Mouse (Mus musculus): Measurements from ENCODE around the gene Wdcp. TPM values are rescaled to one million over a fixed set of nuclear protein-coding genes. Genes with fewer than 3 reads are reported as not detected.
A peak's percentile ranks its signal among the peaks of the same experiment; 100 is the strongest.

Wdcp gene
- polyA plus RNA-seq, 1 experiment from 2014 or later = 9.4 TPM

DNA sequence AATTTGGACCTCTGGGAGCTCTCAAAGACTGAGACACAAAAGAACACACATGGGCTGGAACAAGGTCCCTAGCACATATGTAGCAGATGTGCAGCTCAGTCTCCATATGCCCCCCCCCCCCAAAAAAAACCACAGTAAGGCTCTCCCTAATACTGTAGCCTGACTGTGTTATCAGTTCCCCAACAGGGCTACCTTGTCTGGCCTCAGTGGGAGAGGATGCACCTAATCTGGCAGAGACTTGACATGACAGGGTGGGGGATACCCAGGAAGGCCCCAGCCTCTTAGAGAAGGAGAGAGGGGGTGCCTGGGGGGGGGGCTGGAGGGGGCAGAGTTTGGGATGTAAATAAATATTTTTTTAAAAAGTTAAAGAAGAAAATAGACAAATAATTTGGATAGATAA lies 45.6 kb downstream of the Wdcp start:
- H3K4me3 ChIP-seq (replicated peaks) = no peak overlapping the region
- no peaks in the 10 kb centered on the region for H3K27me3 ChIP-seq
- no peak overlapping the region for H3K4me2 ChIP-seq
- H3K36me3 ChIP-seq (replicated peaks) = peaks cover 64% of the 10 kb centered on the region
- no peaks in the 10 kb centered on the region for H3K9me3 ChIP-seq (replicated peaks)
- H3K4me1 ChIP-seq (replicated peaks) = peaks cover 19% of the 10 kb centered on the region
- ATAC-seq (ENCODE audit: insufficient read depth) = peak; percentile 84
- H3K9ac ChIP-seq = no peak overlapping the region
- H3K27ac ChIP-seq (replicated peaks) = no peak overlapping the region

GRCm38 (mm10) chr12:4889251-4889650 lies 46.1 kb downstream of the Wdcp start:
- Histone ChIP-seq H3K9ac (no peak overlapping the region), H3K27ac (replicated peaks) (0 out of 2 replicates have a peak overlapping the region, but pooled peaks have one; percentile 34), H3K4me1 (replicated peaks) (peaks cover 19% of the 10 kb centered on the region), H3K4me3 (replicated peaks) (no peak overlapping the region), H3K4me2 (no peak overlapping the region), H3K36me3 (replicated peaks) (peaks cover 64% of the 10 kb centered on the region), H3K9me3 (replicated peaks) (no peaks in the 10 kb centered on the region), H3K27me3 (no peaks in the 10 kb centered on the region)
- no peak for ATAC-seq (ENCODE audit: insufficient read depth)
- 84% methylated on average over 2 of the region's 2 CpGs for WGBS (ENCODE audit: insufficient replicate concordance)

DNA sequence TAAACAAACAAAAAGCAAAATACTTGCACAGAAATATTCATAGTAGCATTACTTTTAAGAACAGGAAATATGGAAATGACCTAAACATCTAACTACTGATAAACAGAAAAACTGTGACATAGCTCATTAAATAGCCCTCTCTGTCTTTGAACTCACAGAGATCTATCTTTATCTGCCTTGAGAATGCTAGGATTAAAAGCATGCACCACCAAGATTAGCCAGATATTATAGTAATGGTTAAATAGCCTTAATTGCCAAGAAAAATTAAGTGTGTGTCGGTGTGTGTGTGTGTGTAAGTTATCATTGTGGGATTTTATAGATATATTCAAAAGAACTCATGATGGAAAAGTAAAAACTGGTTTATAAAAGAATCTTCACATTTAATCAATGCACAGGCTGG lies 46.8 kb downstream of the Wdcp start:
- WGBS (ENCODE audit: insufficient replicate concordance) = 40% methylated on average over 1 of the region's 1 CpGs
- ATAC-seq (ENCODE audit: insufficient read depth) = no peak
- H3K27ac ChIP-seq (replicated peaks) = no peak overlapping the region
- no peak overlapping the region for H3K4me3 ChIP-seq (replicated peaks)
- H3K4me2 ChIP-seq = no peak overlapping the region
- no peaks in the 10 kb centered on the region for H3K27me3 ChIP-seq
- H3K9me3 ChIP-seq (replicated peaks) = no peaks in the 10 kb centered on the region
- peaks cover 19% of the 10 kb centered on the region for H3K4me1 ChIP-seq (replicated peaks)
- H3K9ac ChIP-seq = no peak overlapping the region
- peaks cover 60% of the 10 kb centered on the region for H3K36me3 ChIP-seq (replicated peaks)

- H3K36me3 ChIP-seq (replicated peaks) = peaks cover 39% of the 10 kb centered on the region
- no peaks in the 10 kb centered on the region for H3K27me3 ChIP-seq
- no peak overlapping the region for H3K27ac ChIP-seq (replicated peaks)
- 0 out of 2 replicates have a peak, but pooled peaks cover under 1% of the 10 kb centered on the region for H3K4me1 ChIP-seq (replicated peaks)
- 87% methylated on average over 5 of the region's 5 CpGs for WGBS (ENCODE audit: insufficient replicate concordance)
- H3K9ac ChIP-seq = no peak overlapping the region
- no peak overlapping the region for H3K4me2 ChIP-seq
- no peak overlapping the region for H3K4me3 ChIP-seq (replicated peaks)
- ATAC-seq (ENCODE audit: insufficient read depth) = no peak
- H3K9me3 ChIP-seq (replicated peaks) = no peaks in the 10 kb centered on the region
These were observed 54.9 kb downstream of the Wdcp start for GRCm38 (mm10) chr12:4898024-4898423.

GRCm38 (mm10) chr12:4905946-4906345 lies 62.8 kb downstream of the Wdcp start:
- Histone ChIP-seq H3K27ac (replicated peaks) (peak overlapping the region; percentile 99), H3K9ac (peak overlapping the region; percentile 97), H3K4me2 (peak overlapping the region; percentile 89), H3K4me3 (replicated peaks) (peak overlapping the region; percentile 93), H3K36me3 (replicated peaks) (peaks cover 27% of the 10 kb centered on the region), H3K4me1 (replicated peaks) (peaks cover 35% of the 10 kb centered on the region), H3K27me3 (no peaks in the 10 kb centered on the region), H3K9me3 (replicated peaks) (no peaks in the 10 kb centered on the region)
- 54% methylated on average over 7 of the region's 7 CpGs for WGBS (ENCODE audit: insufficient replicate concordance)
- no peak for ATAC-seq (ENCODE audit: insufficient read depth)

DNA sequence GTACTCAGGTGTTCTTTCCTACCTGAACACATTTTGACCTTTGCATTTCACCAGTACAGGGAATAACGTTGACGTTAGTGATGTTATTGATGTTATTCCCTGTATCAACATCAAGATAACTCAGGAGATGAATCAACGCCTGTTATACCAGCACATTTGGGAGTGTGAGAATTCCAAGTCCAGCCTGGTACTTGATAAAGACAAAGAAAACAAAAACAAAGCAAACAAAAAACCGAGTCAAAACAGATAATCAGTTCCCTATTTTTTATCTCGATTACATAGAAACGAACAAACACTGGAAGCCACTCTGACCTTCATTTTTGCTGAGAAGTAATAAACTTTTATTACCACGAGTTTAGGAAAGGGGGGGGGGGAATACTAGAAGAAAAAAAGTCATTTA lies 63.4 kb downstream of the Wdcp start:
- WGBS (ENCODE audit: insufficient replicate concordance) = 13% methylated on average over 7 of the region's 7 CpGs
- Histone ChIP-seq H3K9ac (peak overlapping the region; percentile 97), H3K36me3 (replicated peaks) (peaks cover 22% of the 10 kb centered on the region), H3K4me1 (replicated peaks) (peaks cover 35% of the 10 kb centered on the region), H3K27ac (replicated peaks) (peak overlapping the region; percentile 99), H3K27me3 (no peaks in the 10 kb centered on the region), H3K4me2 (peak overlapping the region; percentile 89), H3K9me3 (replicated peaks) (no peaks in the 10 kb centered on the region), H3K4me3 (replicated peaks) (peak overlapping the region; percentile 93)
- no peak for ATAC-seq (ENCODE audit: insufficient read depth)

GRCm38 (mm10) chr12:4906951-4907906 lies 64.1 kb downstream of the Wdcp start, which contains the start of gene Ubxn2a:
TSS of gene Ubxn2a (minus strand) at chr12:4907705.
- under 1% methylated on average over 125 of the region's 125 CpGs for WGBS (ENCODE audit: insufficient replicate concordance)
- Histone ChIP-seq H3K4me2 (peak within 1 kb of the TSS; percentile 89), H3K27ac (replicated peaks) (peak within 1 kb of the TSS; percentile 99), H3K36me3 (replicated peaks) (peaks cover 18% of the 10 kb centered on the region), H3K4me3 (replicated peaks) (peak within 1 kb of the TSS; percentile 93), H3K4me1 (replicated peaks) (peaks cover 35% of the 10 kb centered on the region), H3K9ac (peak within 1 kb of the TSS; percentile 97), H3K27me3 (no peaks in the 10 kb centered on the region), H3K9me3 (replicated peaks) (no peaks in the 10 kb centered on the region)
- peak; percentile 97 for ATAC-seq (ENCODE audit: insufficient read depth)

DNA sequence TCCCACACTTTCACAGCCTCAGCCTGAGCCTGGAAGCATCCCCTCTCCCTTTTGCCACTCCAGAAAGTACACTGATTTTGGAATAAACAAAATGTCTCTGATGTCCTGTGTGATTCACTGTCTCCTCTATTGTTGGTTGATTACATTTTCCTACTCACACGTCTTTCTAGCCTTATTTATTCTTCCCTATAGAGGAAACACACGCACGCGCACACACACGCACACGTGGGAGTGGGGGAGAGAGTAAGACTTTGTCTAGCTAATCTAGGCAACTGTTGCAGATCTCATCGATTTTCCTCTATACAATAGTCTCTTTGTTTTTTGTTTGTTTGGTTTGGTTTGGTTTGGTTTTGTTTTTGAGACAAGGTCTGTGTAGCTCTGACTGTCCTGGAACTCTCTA lies 65.3 kb downstream of the Wdcp start:
- no peaks in the 10 kb centered on the region for H3K27me3 ChIP-seq
- no peak for ATAC-seq (ENCODE audit: insufficient read depth)
- no peak overlapping the region for H3K9ac ChIP-seq
- H3K4me2 ChIP-seq = peak overlapping the region; percentile 89
- 81% methylated on average over 7 of the region's 7 CpGs for WGBS (ENCODE audit: insufficient replicate concordance)
- peak overlapping the region; percentile 93 for H3K4me3 ChIP-seq (replicated peaks)
- H3K4me1 ChIP-seq (replicated peaks) = peaks cover 31% of the 10 kb centered on the region
- peak overlapping the region; percentile 99 for H3K27ac ChIP-seq (replicated peaks)
- H3K9me3 ChIP-seq (replicated peaks) = no peaks in the 10 kb centered on the region
- H3K36me3 ChIP-seq (replicated peaks) = peaks cover 12% of the 10 kb centered on the region; the same call in 1 of the 2 replicates

Other genes starting within 250 kb of the Wdcp start
- 0.08 TPM in 1 of 2 replicates, not detected in the other for gene Fam228a, start 104.9 kb upstream of the Wdcp start, polyA plus RNA-seq (2015; fragmentation: Nextera tagmentation; extraction: Ambion mirVana)
- gene Pfn4, start 74.3 kb upstream of the Wdcp start, polyA plus RNA-seq (2015; fragmentation: Nextera tagmentation; extraction: Ambion mirVana) = 0.46 and 0.50 TPM in 2 replicates
- gene Fam228b, start 74.0 kb upstream of the Wdcp start, polyA plus RNA-seq (2015; fragmentation: Nextera tagmentation; extraction: Ambion mirVana) = 0.53 and 0.55 TPM in 2 replicates
- gene Sf3b6, start 25.8 kb upstream of the Wdcp start, polyA plus RNA-seq (2015; fragmentation: Nextera tagmentation; extraction: Ambion mirVana) = 72.0 and 89.1 TPM in 2 replicates
- 3.2 and 3.6 TPM in 2 replicates for gene Fkbp1b, start 1.7 kb upstream of the Wdcp start, polyA plus RNA-seq (2015; fragmentation: Nextera tagmentation; extraction: Ambion mirVana)
- gene Mfsd2b, start 31.1 kb downstream of the Wdcp start, polyA plus RNA-seq (2015; fragmentation: Nextera tagmentation; extraction: Ambion mirVana) = 62.9 and 69.5 TPM in 2 replicates
- 24.9 and 26.9 TPM in 2 replicates for gene Ubxn2a, start 64.4 kb downstream of the Wdcp start, polyA plus RNA-seq (2015; fragmentation: Nextera tagmentation; extraction: Ambion mirVana)
- gene Atad2b, start 74.0 kb downstream of the Wdcp start, polyA plus RNA-seq (2015; fragmentation: Nextera tagmentation; extraction: Ambion mirVana) = 5.0 and 6.0 TPM in 2 replicates

Data from liver, embryonic 15.5 days (tissue).